Mouse (Mus musculus): ENCODE measurements at regions not wholly inside any gene's neighbourhood (a gene's known extent, or its start where the extent isn't known, plus 50 kb on each side); places are given as distances from the start of the nearest gene placed in this dataset.

- Histone ChIP-seq H3K36me3 (replicated peaks) (no peaks in the 10 kb centered on the region), H3K4me3 (ENCODE audit: low read depth, low read length) (no peak overlapping the region), H3K9me3 (replicated peaks) (peaks cover 88% of the 10 kb centered on the region), H3K27me3 (ENCODE audit: insufficient read depth, low read length) (no peaks in the 10 kb centered on the region), H3K4me1 (ENCODE audit: insufficient read depth, low read depth, low read length) (no peaks in the 10 kb centered on the region)
- TF ChIP-seq POLR2AphosphoS5 (IDR thresholded peaks at IDR 0.05; ENCODE audit: insufficient replicate concordance, low read depth, low read length) (no peak), CTCF (IDR thresholded peaks at IDR 0.05; ENCODE audit: low read depth, low read length) (no peak), GATA2 (IDR thresholded peaks at IDR 0.05; ENCODE audit: borderline replicate concordance, low read depth, low read length) (no peak), GATA1 (IDR thresholded peaks at IDR 0.05; ENCODE audit: borderline replicate concordance, low read length) (no peak), TAL1 (conservative IDR thresholded peaks at IDR 0.05; ENCODE audit: low read depth, low read length) (no peak)
- ATAC-seq (ENCODE audit: extremely low read depth, insufficient number of reproducible peaks, low FRiP score, poor library complexity, severe bottlenecking) (no peak), DNase-seq (ENCODE audit: low spot score) (no peak)
These were observed 270.1 kb upstream of the Sdk2 start for GRCm38 (mm10) chr11:114336839-114337484.

- Histone ChIP-seq H3K36me3 (replicated peaks) (no peaks in the 10 kb centered on the region), H3K4me3 (ENCODE audit: low read depth, low read length) (no peak overlapping the region), H3K9me3 (replicated peaks) (peaks cover 86% of the 10 kb centered on the region), H3K4me1 (ENCODE audit: insufficient read depth, low read depth, low read length) (no peaks in the 10 kb centered on the region), H3K27me3 (ENCODE audit: insufficient read depth, low read length) (no peaks in the 10 kb centered on the region)
- no peak for DNase-seq (ENCODE audit: low spot score)
- no peak for ATAC-seq (ENCODE audit: extremely low read depth, insufficient number of reproducible peaks, low FRiP score, poor library complexity, severe bottlenecking)
- TF ChIP-seq GATA1 (IDR thresholded peaks at IDR 0.05; ENCODE audit: borderline replicate concordance, low read length) (no peak), CTCF (IDR thresholded peaks at IDR 0.05; ENCODE audit: low read depth, low read length) (no peak), GATA2 (IDR thresholded peaks at IDR 0.05; ENCODE audit: borderline replicate concordance, low read depth, low read length) (no peak), POLR2AphosphoS5 (IDR thresholded peaks at IDR 0.05; ENCODE audit: insufficient replicate concordance, low read depth, low read length) (no peak), TAL1 (conservative IDR thresholded peaks at IDR 0.05; ENCODE audit: low read depth, low read length) (no peak)
These were observed 269.3 kb upstream of the Sdk2 start for GRCm38 (mm10) chr11:114335950-114336838.

- H3K27me3 ChIP-seq (ENCODE audit: insufficient read depth, low read length) = no peaks in the 10 kb centered on the region
These were observed 264.8 kb upstream of the Sdk2 start for GRCm38 (mm10) chr11:114331579-114332150.

GRCm38 (mm10) chr11:114330316-114330715 is 263.5 kb upstream of the Sdk2 start:
- TF ChIP-seq GATA2 (IDR thresholded peaks at IDR 0.05; ENCODE audit: borderline replicate concordance, low read depth, low read length) (no peak), GATA1 (IDR thresholded peaks at IDR 0.05; ENCODE audit: borderline replicate concordance, low read length) (no peak), POLR2AphosphoS5 (IDR thresholded peaks at IDR 0.05; ENCODE audit: insufficient replicate concordance, low read depth, low read length) (no peak), TAL1 (conservative IDR thresholded peaks at IDR 0.05; ENCODE audit: low read depth, low read length) (no peak), CTCF (IDR thresholded peaks at IDR 0.05; ENCODE audit: low read depth, low read length) (no peak)
- no peak for ATAC-seq (ENCODE audit: extremely low read depth, insufficient number of reproducible peaks, low FRiP score, poor library complexity, severe bottlenecking)
- DNase-seq (ENCODE audit: low spot score) = no peak

More at GRCm38 (mm10) chr11:114331579-114332150, 264.8 kb upstream of the Sdk2 start:
- no peaks in the 10 kb centered on the region for H3K4me1 ChIP-seq (ENCODE audit: insufficient read depth, low read depth, low read length)
- H3K36me3 ChIP-seq (replicated peaks) = no peaks in the 10 kb centered on the region
- TF ChIP-seq POLR2AphosphoS5 (IDR thresholded peaks at IDR 0.05; ENCODE audit: insufficient replicate concordance, low read depth, low read length) = no peak
- no peak for TF ChIP-seq GATA2 (IDR thresholded peaks at IDR 0.05; ENCODE audit: borderline replicate concordance, low read depth, low read length)
- TF ChIP-seq CTCF (IDR thresholded peaks at IDR 0.05; ENCODE audit: low read depth, low read length) = no peak
- no peak for TF ChIP-seq GATA1 (IDR thresholded peaks at IDR 0.05; ENCODE audit: borderline replicate concordance, low read length)
- no peak for TF ChIP-seq TAL1 (conservative IDR thresholded peaks at IDR 0.05; ENCODE audit: low read depth, low read length)
- H3K4me3 ChIP-seq (ENCODE audit: low read depth, low read length) = no peak overlapping the region
- DNase-seq (ENCODE audit: low spot score) (no peak), ATAC-seq (ENCODE audit: extremely low read depth, insufficient number of reproducible peaks, low FRiP score, poor library complexity, severe bottlenecking) (no peak)
- peaks cover 87% of the 10 kb centered on the region for H3K9me3 ChIP-seq (replicated peaks)

GRCm38 (mm10) chr11:114322627-114323026 is 255.8 kb upstream of the Sdk2 start:
- Histone ChIP-seq H3K4me3 (ENCODE audit: low read depth, low read length) (no peak overlapping the region), H3K27me3 (ENCODE audit: insufficient read depth, low read length) (no peaks in the 10 kb centered on the region), H3K36me3 (replicated peaks) (no peaks in the 10 kb centered on the region), H3K9me3 (replicated peaks) (peaks cover 87% of the 10 kb centered on the region), H3K4me1 (ENCODE audit: insufficient read depth, low read depth, low read length) (no peaks in the 10 kb centered on the region)
- no peak for DNase-seq (ENCODE audit: low spot score)
- TF ChIP-seq GATA1 (IDR thresholded peaks at IDR 0.05; ENCODE audit: borderline replicate concordance, low read length) (no peak), CTCF (IDR thresholded peaks at IDR 0.05; ENCODE audit: low read depth, low read length) (no peak), GATA2 (IDR thresholded peaks at IDR 0.05; ENCODE audit: borderline replicate concordance, low read depth, low read length) (no peak), TAL1 (conservative IDR thresholded peaks at IDR 0.05; ENCODE audit: low read depth, low read length) (no peak), POLR2AphosphoS5 (IDR thresholded peaks at IDR 0.05; ENCODE audit: insufficient replicate concordance, low read depth, low read length) (no peak)
- no peak for ATAC-seq (ENCODE audit: extremely low read depth, insufficient number of reproducible peaks, low FRiP score, poor library complexity, severe bottlenecking)

More at GRCm38 (mm10) chr11:114330316-114330715, 263.5 kb upstream of the Sdk2 start:
- Histone ChIP-seq H3K27me3 (ENCODE audit: insufficient read depth, low read length) (no peaks in the 10 kb centered on the region), H3K4me1 (ENCODE audit: insufficient read depth, low read depth, low read length) (no peaks in the 10 kb centered on the region), H3K36me3 (replicated peaks) (no peaks in the 10 kb centered on the region), H3K4me3 (ENCODE audit: low read depth, low read length) (no peak overlapping the region), H3K9me3 (replicated peaks) (peaks cover 83% of the 10 kb centered on the region)

- no peak for TF ChIP-seq GATA1 (IDR thresholded peaks at IDR 0.05; ENCODE audit: borderline replicate concordance, low read length)
- TF ChIP-seq GATA2 (IDR thresholded peaks at IDR 0.05; ENCODE audit: borderline replicate concordance, low read depth, low read length) = no peak
- no peak for TF ChIP-seq POLR2AphosphoS5 (IDR thresholded peaks at IDR 0.05; ENCODE audit: insufficient replicate concordance, low read depth, low read length)
- no peak for TF ChIP-seq TAL1 (conservative IDR thresholded peaks at IDR 0.05; ENCODE audit: low read depth, low read length)
- no peak for TF ChIP-seq CTCF (IDR thresholded peaks at IDR 0.05; ENCODE audit: low read depth, low read length)
- Histone ChIP-seq H3K4me3 (ENCODE audit: low read depth, low read length) (no peak overlapping the region), H3K4me1 (ENCODE audit: insufficient read depth, low read depth, low read length) (no peaks in the 10 kb centered on the region), H3K36me3 (replicated peaks) (no peaks in the 10 kb centered on the region), H3K27me3 (ENCODE audit: insufficient read depth, low read length) (no peaks in the 10 kb centered on the region), H3K9me3 (replicated peaks) (peaks cover 88% of the 10 kb centered on the region)
- ATAC-seq (ENCODE audit: extremely low read depth, insufficient number of reproducible peaks, low FRiP score, poor library complexity, severe bottlenecking) (no peak), DNase-seq (ENCODE audit: low spot score) (no peak)
These were observed 255.1 kb upstream of the Sdk2 start for GRCm38 (mm10) chr11:114321974-114322373.

Measured in G1E (cell line).